Mouse (Mus musculus) gastrocnemius, adult 8-10 months (tissue): ENCODE results near the gene Zfp677. TPM values are rescaled to one million over a fixed set of nuclear protein-coding genes. Genes with fewer than 3 reads are reported as not detected.
"Not testable (repeated sequence)": the region's sequence is repeated elsewhere in the genome, so short reads cannot be mapped to it uniquely, and the experiment has no call there.

ENCODE experiments used
- DNase-seq, 2 experiments: peaks; one replicate each; pipeline ENCODE4 v3.0.0; 2022; ENCODE audit warnings: low spot score in 2 of 2
- total RNA-seq, 4 experiments: library from RNA; stranded (reverse); gene quantifications; 2 replicates each; pipeline ENCODE4 v1.2.4; 2022

The Zfp677 gene
- 1 to 10 TPM in 1 of 4 experiments, under 1 TPM in 3; 0.80 to 1.5 (median 0.87) TPM for total RNA-seq

DNA sequence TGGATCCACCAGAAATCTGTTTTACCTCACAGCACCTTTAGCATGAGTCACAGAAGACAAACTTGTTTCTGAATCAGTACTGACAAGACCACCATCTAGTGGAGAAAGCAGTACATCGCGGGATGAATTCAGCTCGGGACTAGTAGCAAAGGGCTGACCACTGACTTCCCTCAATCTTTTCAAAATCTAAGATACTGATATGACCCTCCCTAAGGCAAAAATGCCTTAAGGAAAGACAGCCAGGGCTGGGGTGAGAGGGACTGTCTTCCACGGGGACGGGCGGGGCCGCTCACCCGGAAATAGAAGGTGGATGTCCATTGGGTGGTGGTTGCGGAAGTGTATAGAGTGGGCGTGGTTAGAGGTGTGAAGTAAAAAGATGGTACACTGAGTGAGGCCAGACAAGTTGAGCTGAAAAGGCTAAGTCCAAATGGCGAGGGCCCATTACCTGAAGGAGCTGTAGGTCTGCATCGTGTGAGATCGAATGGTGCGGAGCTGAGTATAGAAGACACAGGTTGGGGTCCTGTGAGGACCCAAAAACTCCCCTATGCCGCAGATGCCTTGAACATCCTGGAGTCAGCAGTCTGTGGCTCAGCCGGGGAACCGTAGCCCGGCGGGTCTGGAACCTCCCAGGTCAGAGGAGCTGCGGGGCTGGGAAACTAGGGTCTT is at the start of gene Zfp677:
Gene Zfp677 (plus strand): TSS at position 358 of the 666 bp plus-strand sequence.
- DNase-seq, result peak; percentile 28 to 32

DNA sequence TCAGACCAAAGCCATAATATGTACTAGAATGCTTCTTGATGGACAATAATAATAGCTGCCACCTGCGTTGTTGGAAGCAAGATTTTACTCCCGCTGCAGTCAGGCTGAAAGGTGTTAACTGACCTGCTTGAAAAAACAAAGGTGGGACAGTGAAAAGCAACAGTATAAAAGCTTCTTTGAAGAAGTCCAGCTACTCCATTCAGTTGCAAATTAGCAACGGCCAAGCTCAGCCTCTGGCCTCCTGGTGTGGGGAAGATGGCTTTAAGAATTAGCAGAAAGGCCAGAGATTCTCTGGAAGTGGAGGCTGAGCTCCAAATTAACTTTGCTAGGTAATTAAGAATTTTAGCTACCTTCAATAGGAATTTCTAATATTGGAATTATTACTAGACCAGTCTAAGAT is 15.5 kb upstream of the Zfp677 start:
- not testable (repeated sequence) for DNase-seq

DNA sequence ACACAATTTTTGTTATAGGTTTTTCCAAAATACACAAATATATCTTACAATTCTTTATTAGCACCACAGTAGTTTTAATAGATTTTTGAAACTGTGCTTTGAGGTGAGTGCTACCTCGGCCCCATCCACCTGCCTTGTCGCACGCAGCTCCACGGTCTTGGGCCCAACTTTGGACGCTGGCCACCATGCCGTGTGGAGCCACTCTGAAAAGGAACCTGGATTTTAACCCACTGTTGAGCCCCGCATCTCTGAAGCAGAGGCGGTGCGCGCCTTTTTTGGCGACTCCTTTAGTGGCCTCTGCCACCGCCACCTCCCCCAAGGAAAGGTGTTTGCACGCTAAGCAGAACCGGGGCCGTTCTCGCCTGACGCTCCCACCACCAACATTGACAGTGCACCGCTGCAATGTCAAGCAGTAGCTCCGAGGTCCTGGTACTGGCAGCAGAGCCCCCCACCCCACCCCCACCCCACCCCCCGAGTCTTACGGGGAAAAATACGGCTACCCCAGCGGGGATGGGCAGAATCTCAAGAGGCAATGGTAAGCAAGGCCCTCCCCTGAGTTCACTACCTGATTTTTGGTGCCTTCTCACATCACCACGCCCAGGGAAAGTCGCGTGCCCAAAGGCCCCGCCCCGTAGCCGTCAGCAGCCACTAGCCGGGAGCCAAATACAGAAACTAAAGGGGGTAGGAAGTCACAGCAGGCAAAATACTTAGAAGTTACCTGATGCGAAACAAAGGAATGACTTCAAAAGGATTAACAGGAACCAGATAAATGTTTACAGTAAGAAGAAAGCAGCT is 13.4 kb upstream of the Zfp677 start:
- no peak for DNase-seq

DNA sequence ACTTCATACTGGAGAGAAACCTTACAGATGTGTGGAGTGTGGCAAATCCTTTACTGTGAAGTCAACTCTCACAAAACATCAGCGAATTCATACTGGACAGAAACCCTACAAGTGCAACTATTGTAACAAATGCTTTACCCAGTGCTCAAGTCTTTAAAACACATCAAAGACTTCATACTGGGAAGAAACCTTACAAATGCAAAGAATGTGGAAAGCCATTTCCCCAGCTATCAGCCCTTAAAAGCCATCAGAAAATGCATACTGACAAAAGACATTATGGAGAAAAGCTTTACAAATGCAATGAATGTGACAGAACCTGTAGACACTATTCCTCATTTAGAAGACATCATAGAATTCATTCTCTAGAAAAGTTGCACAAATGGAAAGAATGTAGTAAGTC is 8.2 kb upstream of the Zfp677 start:
- DNase-seq, result no peak

DNA sequence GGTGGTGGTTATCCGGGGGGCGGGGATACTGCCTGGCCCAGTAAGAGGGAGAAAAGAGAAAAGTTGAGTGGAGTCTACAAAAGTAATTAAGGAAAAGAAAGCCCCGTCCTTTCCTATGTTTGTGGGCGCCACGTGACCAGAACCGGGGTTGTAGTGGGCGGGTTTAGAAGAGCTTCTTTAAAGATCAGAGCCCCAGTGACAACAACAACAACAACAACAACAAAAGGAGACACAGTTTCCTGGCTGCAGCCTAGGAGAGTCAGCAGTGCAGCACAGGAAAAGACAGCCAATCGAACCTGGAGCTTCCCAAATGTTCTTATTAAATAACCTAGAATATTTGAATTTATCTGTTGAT is 486 bp downstream of the Zfp677 start:
- no peak for DNase-seq

DNA sequence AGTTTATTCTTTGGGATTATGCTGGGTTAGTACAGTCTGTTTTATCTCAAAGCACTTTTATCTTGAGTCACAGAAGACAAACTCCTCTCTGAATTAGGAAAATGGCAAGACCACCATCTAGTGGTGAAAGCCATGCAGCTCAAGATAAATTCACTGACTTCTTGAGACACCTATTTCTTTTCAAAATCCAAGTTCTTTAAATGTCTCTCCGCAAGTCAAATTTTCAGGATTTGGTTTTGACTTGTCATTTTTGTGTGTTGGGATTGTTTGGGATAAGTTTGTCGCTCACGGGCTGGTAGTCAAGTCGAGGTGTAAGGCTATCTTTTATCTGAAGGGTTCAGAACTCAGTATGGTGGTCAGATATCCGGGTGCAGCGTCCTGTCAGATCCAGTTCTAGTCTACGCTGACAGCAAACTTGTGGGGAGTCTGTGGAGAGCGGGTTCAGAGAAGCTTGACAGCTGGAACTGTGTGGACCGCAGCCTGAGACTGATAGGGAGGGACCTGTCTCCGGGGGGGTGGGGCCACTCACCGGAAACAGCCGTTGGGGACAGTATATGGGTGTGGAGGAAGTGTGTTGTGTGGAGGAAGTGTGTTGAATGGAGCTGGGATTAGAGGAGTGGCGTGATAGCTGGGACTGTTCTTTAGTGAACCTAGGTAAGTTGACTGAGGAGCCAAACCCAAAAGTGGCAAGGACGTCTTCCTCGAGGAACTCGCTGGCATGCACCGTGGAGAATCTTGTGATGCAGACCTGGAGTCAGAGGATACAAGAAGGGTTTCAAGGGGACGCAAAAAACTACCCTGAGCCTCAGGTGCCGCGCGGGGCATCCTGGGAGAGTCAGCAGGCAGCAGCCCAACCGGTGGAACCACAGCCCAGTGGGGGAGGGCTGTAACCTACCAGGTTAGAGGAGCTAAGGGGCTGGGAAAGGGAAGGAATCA is 39.4 kb downstream of the Zfp677 start, which contains the start of gene Zfp54:
Gene Zfp54 (plus strand): TSS at position 564 of the 936 bp plus-strand sequence.
- DNase-seq, result peak; percentile 24 to 31

DNA sequence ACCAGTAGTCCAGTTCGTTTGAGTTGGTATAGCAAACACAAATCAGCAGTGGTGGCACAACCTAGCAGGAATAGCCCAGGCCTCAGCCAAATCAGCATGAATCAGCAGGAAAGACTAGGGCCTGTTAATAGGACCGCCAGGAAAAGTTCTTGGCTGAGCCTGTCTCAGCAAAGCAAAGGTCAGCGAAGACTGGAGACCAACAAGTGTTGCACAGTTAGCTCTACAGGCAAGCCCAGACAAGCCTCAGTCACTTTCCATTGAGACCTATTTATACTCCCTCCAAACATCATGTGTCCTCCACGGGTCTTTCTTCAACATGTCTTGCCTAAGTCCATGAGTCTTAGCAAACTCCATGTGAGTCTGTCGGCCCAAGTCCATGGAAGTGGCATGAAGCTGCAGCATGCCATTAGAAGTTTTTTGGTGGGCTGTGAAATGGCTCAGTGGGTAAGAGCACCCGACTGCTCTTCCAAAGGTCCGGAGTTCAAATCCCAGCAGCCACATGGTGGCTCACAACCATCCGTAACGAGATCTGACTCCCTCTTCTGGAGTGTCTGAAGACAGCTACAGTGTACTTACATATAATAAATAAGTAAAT is 55.4 kb downstream of the Zfp677 start:
- DNase-seq, result not testable (repeated sequence)

Other genes with a start within 250 kb of the Zfp677 start
- not detected for gene Vmn1r234, start 157.7 kb upstream of the Zfp677 start, total RNA-seq
- not detected for gene Vmn1r235, start 127.3 kb upstream of the Zfp677 start, total RNA-seq
- gene Vmn1r236, start 100.8 kb upstream of the Zfp677 start, total RNA-seq, result not detected
- not detected for gene Vmn1r237, start 71.9 kb upstream of the Zfp677 start, total RNA-seq
- gene Zfp54, start 39.5 kb downstream of the Zfp677 start, total RNA-seq, result 1 to 10 TPM in 2 of 4 experiments, under 1 TPM in 2; 0.77 to 1.9 (median 1.1) TPM
- gene Zfp51, start 66.6 kb downstream of the Zfp677 start, total RNA-seq, result 10 to 100 TPM; 10.5 to 11.7 (median 10.9) TPM
- gene Zfp53, start 105.2 kb downstream of the Zfp677 start, total RNA-seq, result 1 to 10 TPM; 1.3 to 1.8 (median 1.5) TPM
- 10 to 100 TPM in 1 of 4 experiments, 1 to 10 TPM in 3; 6.9 to 11.4 (median 8.5) TPM for gene Zfp52, start 151.8 kb downstream of the Zfp677 start, total RNA-seq
- gene Zfp948, start 183.3 kb downstream of the Zfp677 start, total RNA-seq, result 1 to 10 TPM in 3 of 4 experiments, under 1 TPM in 1; 0.97 to 1.9 (median 1.6) TPM